Mouse (Mus musculus) layer of hippocampus, adult 11-12 months (tissue): ENCODE measurements at regions not wholly inside any gene's neighbourhood (a gene's known extent, or its start where the extent isn't known, plus 50 kb on each side); places are given as distances from the start of the nearest gene placed in this dataset.

Experiments
- DNase-seq: peaks from one replicate; pipeline ENCODE4 v3.0.0; 2022; ENCODE audit warnings: low spot score

- no peak for DNase-seq
Measured at GRCm38 (mm10) chr13:101935843-101936242, 167.8 kb upstream of the Pik3r1 start.

- DNase-seq: no peak
Measured at GRCm38 (mm10) chr13:101954521-101954920, 186.5 kb upstream of the Pik3r1 start.

GRCm38 (mm10) chr13:101955806-101956418 is 187.9 kb upstream of the Pik3r1 start:
- no peak for DNase-seq

GRCm38 (mm10) chr13:101957782-101958181 is 189.8 kb upstream of the Pik3r1 start:
- no peak for DNase-seq

GRCm38 (mm10) chr13:101965537-101965936 is 197.5 kb upstream of the Pik3r1 start:
- DNase-seq: no peak

- DNase-seq: no peak
Measured at GRCm38 (mm10) chr13:101966799-101967397, 198.9 kb upstream of the Pik3r1 start.

GRCm38 (mm10) chr13:101967466-101967865 is 199.4 kb upstream of the Pik3r1 start:
- DNase-seq: no peak

- no peak for DNase-seq
Measured at GRCm38 (mm10) chr13:101976766-101977165, 208.7 kb upstream of the Pik3r1 start.

- DNase-seq: no peak
Measured at GRCm38 (mm10) chr13:101980171-101980835, 212.3 kb upstream of the Pik3r1 start.

GRCm38 (mm10) chr13:101988637-101989413 is 220.8 kb upstream of the Pik3r1 start:
- DNase-seq: no peak

GRCm38 (mm10) chr13:101991729-101992128 is 223.7 kb upstream of the Pik3r1 start:
- no peak for DNase-seq

- DNase-seq: no peak
Measured at GRCm38 (mm10) chr13:101994779-101995178, 226.8 kb upstream of the Pik3r1 start.

- no peak for DNase-seq
Measured at GRCm38 (mm10) chr13:101995529-101995928, 227.5 kb upstream of the Pik3r1 start.

- no peak for DNase-seq
Measured at GRCm38 (mm10) chr13:101996144-101996543, 228.1 kb upstream of the Pik3r1 start.

- no peak for DNase-seq
Measured at GRCm38 (mm10) chr13:101997415-101997814, 229.4 kb upstream of the Pik3r1 start.

- no peak for DNase-seq
Measured at GRCm38 (mm10) chr13:102006565-102006964, 238.5 kb upstream of the Pik3r1 start.

- DNase-seq: no peak
Measured at GRCm38 (mm10) chr13:102011965-102012364, 243.9 kb upstream of the Pik3r1 start.

- DNase-seq: no peak
Measured at GRCm38 (mm10) chr13:102014514-102014913, 246.5 kb upstream of the Pik3r1 start.

GRCm38 (mm10) chr13:102014958-102015357 is 246.9 kb upstream of the Pik3r1 start:
- DNase-seq: no peak

- no peak for DNase-seq
Measured at GRCm38 (mm10) chr13:102016518-102016917, 248.5 kb upstream of the Pik3r1 start.

GRCm38 (mm10) chr13:102022273-102022672 is 254.3 kb upstream of the Pik3r1 start:
- no peak for DNase-seq

GRCm38 (mm10) chr13:102022757-102023156 is 254.7 kb upstream of the Pik3r1 start:
- no peak for DNase-seq

GRCm38 (mm10) chr13:102023624-102024023 is 255.6 kb upstream of the Pik3r1 start:
- DNase-seq: no peak
